Mouse (Mus musculus) thymus, adult 2 months (tissue): ENCODE measurements at regions not wholly inside any gene's neighbourhood (a gene's known extent, or its start where the extent isn't known, plus 50 kb on each side); places are given as distances from the start of the nearest gene placed in this dataset.

ENCODE experiments used
- CTCF ChIP-seq: fragments of 200-500 bp; IDR thresholded peaks from 2 replicates; pipeline ENCODE4 v1.5.1; 2012; ENCODE audit warnings: mild to moderate bottlenecking, control low read depth, low read length, moderate library complexity, borderline replicate concordance; ENCODE audit not compliant: control insufficient read depth, poor library complexity, insufficient read depth; ENCODE audit errors: extremely low read depth
- POLR2A ChIP-seq: fragments of 200-500 bp; IDR thresholded peaks from 2 replicates; pipeline ENCODE4 v1.6.1; 2012; ENCODE audit warnings: mild to moderate bottlenecking, low read length, control low read depth, moderate library complexity; ENCODE audit not compliant: control insufficient read depth, poor library complexity, insufficient read depth; ENCODE audit errors: extremely low read depth

DNA sequence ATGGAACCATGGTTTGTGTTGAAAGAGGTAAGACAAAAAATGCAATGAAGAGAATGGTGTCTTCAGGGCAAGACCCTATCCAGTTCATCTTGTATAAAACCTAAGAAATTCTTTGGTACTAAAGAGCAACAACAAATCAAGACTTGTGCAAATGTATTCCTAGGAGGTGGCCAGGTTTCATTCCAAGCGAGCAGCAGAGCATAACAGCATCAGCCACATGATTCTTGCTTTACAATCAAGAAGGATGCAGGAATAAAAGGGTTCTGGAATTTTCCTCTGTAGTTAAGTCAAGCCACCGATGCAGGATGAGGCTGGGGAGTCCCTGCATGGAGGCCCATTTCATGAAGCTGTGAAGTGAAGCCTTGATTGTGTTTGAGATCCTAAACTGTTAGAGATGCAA lies 374.1 kb upstream of the Kif2a start:
- TF ChIP-seq CTCF: no peak
- TF ChIP-seq POLR2A: no peak
